Mouse (Mus musculus) erythroblast, embryonic 14.5 days (primary cell): Measurements from ENCODE around the gene Rgs21.

Experiments used
- GATA1 ChIP-seq: IDR thresholded peaks from 2 replicates; pipeline ENCODE4 v1.6.1; 2012; ENCODE audit warnings: low read length, inconsistent platforms, mixed read lengths
- TAL1 ChIP-seq: IDR thresholded peaks from 3 replicates; pipeline ENCODE4 v1.6.1; 2012; ENCODE audit warnings: low read length, inconsistent platforms, mixed read lengths

- TF ChIP-seq GATA1 (no peak), TAL1 (no peak)
These were observed 11.9 kb upstream of the Rgs21 start for GRCm38 (mm10) chr1:144579321-144579720.
